Mouse (Mus musculus): Measurements from ENCODE around the gene Gm45062. TPM values are rescaled to one million over a fixed set of nuclear protein-coding genes. Genes with fewer than 3 reads are reported as not detected.

The Gm45062 gene
- total and polyA plus RNA-seq, 3 experiments = 2.7 to 4.1 (median 3.2) TPM

DNA sequence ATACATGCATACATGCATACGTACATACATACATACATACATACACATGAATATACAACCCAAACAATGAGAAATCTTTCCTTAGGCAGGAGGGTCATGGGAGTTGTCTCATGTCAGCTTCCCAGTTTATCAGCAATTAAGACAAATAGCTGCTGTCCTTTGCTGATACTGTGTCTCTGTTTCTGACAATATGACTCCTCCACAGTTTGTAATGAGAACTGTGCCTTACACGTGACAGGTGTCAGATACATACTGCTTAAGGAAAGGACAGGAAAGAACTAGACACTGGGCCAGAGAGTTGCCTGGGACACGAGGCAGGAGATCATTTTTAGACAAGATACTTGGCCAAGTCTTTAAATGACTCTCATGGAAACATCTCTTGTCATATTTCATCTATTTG lies 215.1 kb downstream of the Gm45062 start:
- H3K4me1 ChIP-seq (ENCODE audit: control insufficient read depth in 1 of 2, insufficient read depth in 2 of 2) = no peaks in the 10 kb centered on the region
- in situ Hi-C loops (cut with MboI; ENCODE audit: low pct_ligation_motif_present, low pct_unique_long_range_greater_than_20kb, low sequenced_read_pairs) = no loop called here
- no peak for TF ChIP-seq CTCF (conservative IDR thresholded peaks at IDR 0.05 in 1 of 2, IDR thresholded peaks at IDR 0.05 in 1 of 2; ENCODE audit: low read depth in 2 of 2, low read length in 2 of 2)
- no peak for TF ChIP-seq TCF12 (IDR thresholded peaks at IDR 0.05; ENCODE audit: low read depth, low read length)
- no peak for TF ChIP-seq TBP (conservative IDR thresholded peaks at IDR 0.05; ENCODE audit: low read depth, low read length)
- TF ChIP-seq BHLHE40 (IDR thresholded peaks at IDR 0.05; ENCODE audit: low read depth, low read length) = no peak
- no peak for TF ChIP-seq GABPA (IDR thresholded peaks at IDR 0.05; ENCODE audit: insufficient replicate concordance, low read depth, low read length)
- TF ChIP-seq JUN (IDR thresholded peaks at IDR 0.05; ENCODE audit: insufficient read depth, low read depth, low read length) = no peak
- no peak for TF ChIP-seq EP300 (IDR thresholded peaks at IDR 0.05; ENCODE audit: low read length)
- no peak for TF ChIP-seq MAFK (IDR thresholded peaks at IDR 0.05; ENCODE audit: insufficient replicate concordance, low read length)
- no peak for TF ChIP-seq USF1 (IDR thresholded peaks at IDR 0.05; ENCODE audit: low read depth, low read length)
- no peak for TF ChIP-seq CHD1 (IDR thresholded peaks at IDR 0.05; ENCODE audit: low read depth, low read length)
- no peak for TF ChIP-seq PAX5 (IDR thresholded peaks at IDR 0.05; ENCODE audit: low read length)
- TF ChIP-seq SIN3A (IDR thresholded peaks at IDR 0.05; ENCODE audit: low read length) = no peak
- TF ChIP-seq ZMIZ1 (IDR thresholded peaks at IDR 0.05; ENCODE audit: low read depth, low read length) = no peak
- no peak for TF ChIP-seq KAT2A (IDR thresholded peaks at IDR 0.05; ENCODE audit: insufficient replicate concordance, low read length)
- no peak for TF ChIP-seq ELF1 (IDR thresholded peaks at IDR 0.05; ENCODE audit: low read depth, low read length)
- TF ChIP-seq RAD21 (IDR thresholded peaks at IDR 0.05; ENCODE audit: low read depth, low read length) = no peak
- TF ChIP-seq USF2 (conservative IDR thresholded peaks at IDR 0.05; ENCODE audit: low read depth, low read length) = no peak
- no peaks in the 10 kb centered on the region for H3K9me3 ChIP-seq (replicated peaks; ENCODE audit: low read length)
- no peak overlapping the region for H3K4me2 ChIP-seq (ENCODE audit: insufficient read depth, low read depth, poor library complexity, severe bottlenecking)
- no peaks in the 10 kb centered on the region for H3K79me2 ChIP-seq (replicated peaks; ENCODE audit: control insufficient read depth, extremely low read depth, insufficient read depth, poor library complexity, severe bottlenecking)
- DNase-seq (ENCODE audit: extremely low read depth) = no peak
- dilution Hi-C loops (cut with MboI; ENCODE audit: extremely low pct_ligation_motif_present, extremely low pct_unique_long_range_greater_than_20kb, low sequenced_read_pairs) = no loop called here
- no peak overlapping the region for H3K9ac ChIP-seq (ENCODE audit: insufficient read depth, low read depth)
- no peaks in the 10 kb centered on the region for H3K27me3 ChIP-seq (replicated peaks)
- no peak overlapping the region for H3K27ac ChIP-seq (ENCODE audit: insufficient read depth, low read depth)
- H3K4me3 ChIP-seq (replicated peaks in 1 of 3; ENCODE audit: low read depth in 2 of 3, low read length in 2 of 3, poor library complexity in 1 of 3) = no peak overlapping the region
- H3K36me3 ChIP-seq (replicated peaks in 1 of 2; ENCODE audit: control insufficient read depth in 1 of 2, insufficient read depth in 1 of 2, low read length in 1 of 2) = no peaks in the 10 kb centered on the region

DNA sequence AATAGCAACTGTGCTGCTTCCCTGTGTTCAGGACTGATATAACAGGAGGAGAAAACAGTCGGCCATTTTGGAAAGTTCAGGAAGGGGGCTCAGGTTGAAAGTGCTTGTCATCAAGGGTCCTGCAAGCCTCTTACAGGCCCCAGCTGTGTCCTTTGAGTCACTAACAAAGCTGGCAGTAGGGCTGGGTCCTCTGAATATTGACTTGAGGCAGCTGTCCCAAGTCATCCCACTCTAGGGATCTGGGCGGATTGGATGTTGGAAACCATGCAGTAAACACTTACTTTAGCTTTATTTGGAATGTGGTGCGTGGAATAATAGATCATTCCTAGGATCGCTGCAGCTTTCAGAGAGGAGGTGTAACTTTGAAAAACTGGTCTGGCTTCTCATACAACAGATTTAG lies 215.6 kb downstream of the Gm45062 start:
- no peak overlapping the region for H3K9ac ChIP-seq (ENCODE audit: insufficient read depth, low read depth)
- no peaks in the 10 kb centered on the region for H3K4me1 ChIP-seq (ENCODE audit: control insufficient read depth in 1 of 2, insufficient read depth in 2 of 2)
- no peaks in the 10 kb centered on the region for H3K36me3 ChIP-seq (replicated peaks in 1 of 2; ENCODE audit: control insufficient read depth in 1 of 2, insufficient read depth in 1 of 2, low read length in 1 of 2)
- DNase-seq (ENCODE audit: extremely low read depth) = no peak
- no peak overlapping the region for H3K4me3 ChIP-seq (replicated peaks in 1 of 3; ENCODE audit: low read depth in 2 of 3, low read length in 2 of 3, poor library complexity in 1 of 3)
- no peak overlapping the region for H3K27ac ChIP-seq (ENCODE audit: insufficient read depth, low read depth)
- H3K79me2 ChIP-seq (replicated peaks; ENCODE audit: control insufficient read depth, extremely low read depth, insufficient read depth, poor library complexity, severe bottlenecking) = no peaks in the 10 kb centered on the region
- no peaks in the 10 kb centered on the region for H3K9me3 ChIP-seq (replicated peaks; ENCODE audit: low read length)
- in situ Hi-C loops (cut with MboI; ENCODE audit: low pct_ligation_motif_present, low pct_unique_long_range_greater_than_20kb, low sequenced_read_pairs) (no loop called here), dilution Hi-C loops (cut with MboI; ENCODE audit: extremely low pct_ligation_motif_present, extremely low pct_unique_long_range_greater_than_20kb, low sequenced_read_pairs) (no loop called here)
- no peak for TF ChIP-seq MAFK (IDR thresholded peaks at IDR 0.05; ENCODE audit: insufficient replicate concordance, low read length)
- no peak for TF ChIP-seq IRF4 (IDR thresholded peaks at IDR 0.05; ENCODE audit: low read depth, low read length)
- no peak for TF ChIP-seq ELF1 (IDR thresholded peaks at IDR 0.05; ENCODE audit: low read depth, low read length)
- H3K4me2 ChIP-seq (ENCODE audit: insufficient read depth, low read depth, poor library complexity, severe bottlenecking) = no peak overlapping the region
- no peaks in the 10 kb centered on the region for H3K27me3 ChIP-seq (replicated peaks)
